Mouse (Mus musculus): Measurements from ENCODE around the gene Pdss1. TPM values are rescaled to one million over a fixed set of nuclear protein-coding genes. Genes with fewer than 3 reads are reported as not detected.
A peak's percentile ranks its signal among the peaks of the same experiment; 100 is the strongest.
"Not testable (repeated sequence)": the region's sequence is repeated elsewhere in the genome, so short reads cannot be mapped to it uniquely, and the experiment has no call there.

The Pdss1 gene
- 10 to 100 TPM; 10.4 to 14.4 (median 12.0) TPM for polyA plus RNA-seq (2017; shearing (Covaris generic))

GRCm38 (mm10) chr2:22895282-22896273, at the start of gene Pdss1:
Pdss1 (plus strand) TSS chr2:22895522.
- ATAC-seq = peak; percentile 94

GRCm38 (mm10) chr2:22851900-22852299, 43.4 kb upstream of the Pdss1 start:
- ATAC-seq = no peak

GRCm38 (mm10) chr2:22857501-22857900, 37.8 kb upstream of the Pdss1 start:
- ATAC-seq = peak; percentile 89

GRCm38 (mm10) chr2:22862194-22862593, 33.1 kb upstream of the Pdss1 start:
- no peak for ATAC-seq

- ATAC-seq = peak; percentile 92
These were observed 30.8 kb upstream of the Pdss1 start for GRCm38 (mm10) chr2:22864394-22865037.

- no peak for ATAC-seq
These were observed 29.5 kb upstream of the Pdss1 start for GRCm38 (mm10) chr2:22865818-22866217.

GRCm38 (mm10) chr2:22866894-22867424, 28.4 kb upstream of the Pdss1 start:
- no peak for ATAC-seq

GRCm38 (mm10) chr2:22873159-22873558, 22.2 kb upstream of the Pdss1 start:
- ATAC-seq = no peak

GRCm38 (mm10) chr2:22874628-22875027, 20.7 kb upstream of the Pdss1 start:
- ATAC-seq = no peak

GRCm38 (mm10) chr2:22876614-22877013, 18.7 kb upstream of the Pdss1 start:
- no peak for ATAC-seq

GRCm38 (mm10) chr2:22878781-22879180, 16.5 kb upstream of the Pdss1 start:
- ATAC-seq = no peak

GRCm38 (mm10) chr2:22880726-22881125, 14.6 kb upstream of the Pdss1 start:
- not testable (repeated sequence) for ATAC-seq

GRCm38 (mm10) chr2:22894932-22895281, 415 bp upstream of the Pdss1 start:
- no peak for ATAC-seq

- ATAC-seq = no peak
These were observed 8.6 kb downstream of the Pdss1 start for GRCm38 (mm10) chr2:22903947-22904346.

- ATAC-seq = no peak
These were observed 19.1 kb downstream of the Pdss1 start for GRCm38 (mm10) chr2:22914421-22914820.

GRCm38 (mm10) chr2:22918651-22919050, 23.3 kb downstream of the Pdss1 start:
- ATAC-seq = no peak

- not testable (repeated sequence) for ATAC-seq
These were observed 30.6 kb downstream of the Pdss1 start for GRCm38 (mm10) chr2:22925911-22926310.

GRCm38 (mm10) chr2:22928259-22928658, 32.9 kb downstream of the Pdss1 start:
- no peak for ATAC-seq

GRCm38 (mm10) chr2:22933556-22933955, 38.2 kb downstream of the Pdss1 start:
- no peak for ATAC-seq

GRCm38 (mm10) chr2:22949956-22950355, 54.6 kb downstream of the Pdss1 start:
- no peak for ATAC-seq

- ATAC-seq = no peak
These were observed 59.0 kb downstream of the Pdss1 start for GRCm38 (mm10) chr2:22954278-22954677.

- ATAC-seq = no peak
These were observed 60.6 kb downstream of the Pdss1 start for GRCm38 (mm10) chr2:22955914-22956313.

- ATAC-seq = peak; percentile 52
These were observed 62.1 kb downstream of the Pdss1 start for GRCm38 (mm10) chr2:22957415-22957814.

All from inflammation-experienced regulatory T-cells, adult 6 months (primary cell).